Mouse (Mus musculus) lung, embryonic 16.5 days (tissue): ENCODE measurements at regions not wholly inside any gene's neighbourhood (a gene's known extent, or its start where the extent isn't known, plus 50 kb on each side); places are given as distances from the start of the nearest gene placed in this dataset.

Experiments used
- ATAC-seq: fragments of 200-750 bp; cut with Nextera tagmentation; 2 replicates; pipeline ENCODE4 v1.8.0; 2017; ENCODE audit warnings: low read depth, mild to moderate bottlenecking, moderate library complexity
- H3K27ac ChIP-seq: fragments of 300-500 bp; sonication (generic); 2 replicates; pipeline ENCODE4 v1.5.1; 2014; ENCODE audit warnings: mild to moderate bottlenecking, control low read depth, low read length
- H3K27me3 ChIP-seq: fragments of 300-500 bp; sonication (generic); 2 replicates; pipeline ENCODE4 v1.6.1; 2014; ENCODE audit warnings: low read depth, low read length, mixed read lengths; ENCODE audit not compliant: control insufficient read depth, insufficient read depth
- H3K36me3 ChIP-seq: fragments of 300-500 bp; sonication (generic); 2 replicates; pipeline ENCODE4 v1.6.1; 2014; ENCODE audit warnings: low read length; ENCODE audit not compliant: control insufficient read depth, insufficient read depth
- H3K4me1 ChIP-seq: fragments of 300-500 bp; sonication (generic); replicated peaks from 2 replicates; pipeline ENCODE4 v1.6.1; 2014; ENCODE audit warnings: low read length, mixed read lengths; ENCODE audit not compliant: control insufficient read depth, insufficient read depth
- H3K4me2 ChIP-seq: fragments of 300-500 bp; sonication (generic); 2 replicates; pipeline ENCODE4 v1.6.1; 2014; ENCODE audit warnings: low read depth, low read length, control low read depth
- H3K4me3 ChIP-seq: fragments of 300-500 bp; sonication (generic); 2 replicates; pipeline ENCODE4 v1.5.1; 2014; ENCODE audit warnings: mild to moderate bottlenecking, low read length, control low read depth
- H3K9ac ChIP-seq: fragments of 300-500 bp; sonication (generic); 2 replicates; pipeline ENCODE4 v1.6.1; 2014; ENCODE audit warnings: low read length, control low read depth
- H3K9me3 ChIP-seq: fragments of 300-500 bp; sonication (generic); 2 replicates; pipeline ENCODE4 v1.6.1; 2016; ENCODE audit warnings: low read length; ENCODE audit not compliant: control insufficient read depth
- WGBS: fragments of 180-500 bp; shearing (Covaris S2); extraction: QIAGEN DNeasy Blood & Tissue Kit; methylation state at CpG from one replicate; pipeline ENCODE4 v1.1.7; 2014; 5-methylcytosine and 5-hydroxymethylcytosine counted together

GRCm38 (mm10) chr5:91697075-91697474 lies 179.7 kb downstream of the Parm1 start:
- no peak overlapping the region for H3K9ac ChIP-seq
- H3K27ac ChIP-seq = no peak overlapping the region
- 50% methylated on average over 6 of the region's 6 CpGs for WGBS
- no peaks in the 10 kb centered on the region for H3K36me3 ChIP-seq
- H3K9me3 ChIP-seq = no peaks in the 10 kb centered on the region
- no peak overlapping the region for H3K4me3 ChIP-seq
- no peaks in the 10 kb centered on the region for H3K4me1 ChIP-seq
- H3K27me3 ChIP-seq = no peaks in the 10 kb centered on the region
- no peak overlapping the region for H3K4me2 ChIP-seq
- no peak for ATAC-seq

- Histone ChIP-seq H3K4me1 (no peaks in the 10 kb centered on the region), H3K9ac (no peak overlapping the region), H3K27me3 (no peaks in the 10 kb centered on the region), H3K4me2 (no peak overlapping the region), H3K9me3 (no peaks in the 10 kb centered on the region), H3K36me3 (no peaks in the 10 kb centered on the region), H3K4me3 (no peak overlapping the region), H3K27ac (no peak overlapping the region)
- no peak for ATAC-seq
- 79% methylated on average over 6 of the region's 6 CpGs for WGBS
These were observed 179.1 kb downstream of the Parm1 start for GRCm38 (mm10) chr5:91696532-91696931.

- WGBS = 54% methylated on average over 3 of the region's 3 CpGs
- ATAC-seq = no peak
These were observed 178.2 kb downstream of the Parm1 start for GRCm38 (mm10) chr5:91695632-91696031.

DNA sequence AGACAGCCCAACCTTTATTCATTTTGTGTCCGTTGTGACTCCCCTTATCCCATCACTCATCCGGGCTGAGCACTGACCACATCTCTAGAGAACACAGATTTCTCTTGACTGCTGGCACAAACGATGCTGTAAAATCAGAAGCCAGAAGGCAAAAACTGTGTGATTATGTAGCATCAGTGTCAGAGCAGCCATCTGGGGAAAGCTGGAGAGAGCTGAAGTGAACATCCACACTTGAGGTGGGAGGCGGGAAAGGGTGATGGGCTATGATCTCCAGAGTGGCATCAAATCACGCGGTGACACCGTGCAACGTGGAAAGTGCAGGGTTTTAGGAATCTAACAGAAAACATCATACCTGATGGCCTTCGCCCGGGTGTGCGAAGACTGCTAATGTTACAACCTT lies 175.9 kb downstream of the Parm1 start:
- Histone ChIP-seq H3K4me2 (no peak overlapping the region), H3K4me1 (no peaks in the 10 kb centered on the region), H3K27me3 (no peaks in the 10 kb centered on the region), H3K27ac (no peak overlapping the region), H3K9me3 (no peaks in the 10 kb centered on the region), H3K4me3 (no peak overlapping the region), H3K36me3 (no peaks in the 10 kb centered on the region), H3K9ac (no peak overlapping the region)
- 80% methylated on average over 11 of the region's 11 CpGs for WGBS
- ATAC-seq = no peak

More at GRCm38 (mm10) chr5:91695632-91696031, 178.2 kb downstream of the Parm1 start:
- H3K4me1 ChIP-seq = no peaks in the 10 kb centered on the region
- H3K4me3 ChIP-seq = no peak overlapping the region
- H3K27me3 ChIP-seq = no peaks in the 10 kb centered on the region
- H3K9me3 ChIP-seq = no peaks in the 10 kb centered on the region
- H3K4me2 ChIP-seq = no peak overlapping the region
- no peaks in the 10 kb centered on the region for H3K36me3 ChIP-seq
- no peak overlapping the region for H3K9ac ChIP-seq
- H3K27ac ChIP-seq = no peak overlapping the region

- Histone ChIP-seq H3K36me3 (no peaks in the 10 kb centered on the region), H3K27me3 (no peaks in the 10 kb centered on the region), H3K27ac (no peak overlapping the region), H3K4me3 (no peak overlapping the region), H3K9ac (no peak overlapping the region), H3K4me2 (no peak overlapping the region), H3K4me1 (no peaks in the 10 kb centered on the region), H3K9me3 (no peaks in the 10 kb centered on the region)
- WGBS = 42% methylated on average over 6 of the region's 6 CpGs
- ATAC-seq = no peak
These were observed 174.9 kb downstream of the Parm1 start for GRCm38 (mm10) chr5:91692292-91692691.

- 76% methylated on average over 6 of the region's 6 CpGs for WGBS
- no peak for ATAC-seq
These were observed 161.3 kb downstream of the Parm1 start for GRCm38 (mm10) chr5:91678727-91679126.

More at GRCm38 (mm10) chr5:91678727-91679126, 161.3 kb downstream of the Parm1 start:
- Histone ChIP-seq H3K4me1 (no peaks in the 10 kb centered on the region), H3K9ac (no peak overlapping the region), H3K36me3 (no peaks in the 10 kb centered on the region), H3K27me3 (no peaks in the 10 kb centered on the region), H3K4me2 (no peak overlapping the region), H3K4me3 (no peak overlapping the region), H3K27ac (no peak overlapping the region), H3K9me3 (no peaks in the 10 kb centered on the region)
